Mouse (Mus musculus) myocyte (in vitro differentiated cells): ENCODE data around the gene 1700018G05Rik. TPM values are rescaled to one million over a fixed set of nuclear protein-coding genes. Genes with fewer than 3 reads are reported as not detected.
"Not testable (repeated sequence)": the region's sequence is repeated elsewhere in the genome, so short reads cannot be mapped to it uniquely, and the experiment has no call there.

Experiments used
- H3K27me3 ChIP-seq: one replicate; pipeline ENCODE4 v1.6.1; 2011; ENCODE audit not compliant: control insufficient read depth, insufficient read depth, insufficient read length
- H3K36me3 ChIP-seq: one replicate; pipeline ENCODE4 v1.6.1; 2011; ENCODE audit not compliant: control insufficient read depth, insufficient read depth
- H3K4me2 ChIP-seq: one replicate; pipeline ENCODE4 v1.6.1; 2011; ENCODE audit warnings: low read depth, control low read depth
- H3K4me3 ChIP-seq: one replicate; pipeline ENCODE4 v1.5.1; 2011; ENCODE audit warnings: mild to moderate bottlenecking, control low read depth, moderate library complexity
- H3K79me2 ChIP-seq: one replicate; pipeline ENCODE4 v1.6.1; 2011; ENCODE audit not compliant: control insufficient read depth, insufficient read depth
- H3ac ChIP-seq: one replicate; pipeline ENCODE4 v1.6.1; 2011; ENCODE audit not compliant: control insufficient read depth, insufficient read length
- CEBPB ChIP-seq: IDR thresholded peaks from 2 replicates; pipeline ENCODE4 v1.6.1; 2011; ENCODE audit warnings: mild to moderate bottlenecking, moderate library complexity; ENCODE audit not compliant: poor library complexity, insufficient read depth, severe bottlenecking
- E2F4 ChIP-seq: IDR thresholded peaks from one replicate; pipeline ENCODE4 v1.6.1; 2011; ENCODE audit warnings: mild to moderate bottlenecking, control low read depth, moderate library complexity; ENCODE audit not compliant: insufficient read depth
- MAX ChIP-seq: IDR thresholded peaks from one replicate; pipeline ENCODE4 v1.6.1; 2011; ENCODE audit warnings: low read depth, mild to moderate bottlenecking, control low read depth
- MYOD1 ChIP-seq, 3 experiments: IDR thresholded peaks; one replicate each; pipeline ENCODE4 v1.6.1; 2011; ENCODE audit warnings: control low read depth in 2 of 3, low read depth in 2 of 3, mild to moderate bottlenecking in 2 of 3, moderate library complexity in 1 of 3; ENCODE audit not compliant: insufficient read length in 2 of 3, control insufficient read depth in 1 of 3
- MYOG ChIP-seq, 3 experiments: IDR thresholded peaks; one replicate each; pipeline ENCODE4 v1.6.1; 2011; ENCODE audit warnings: control low read depth in 2 of 3, low read depth in 2 of 3, mild to moderate bottlenecking in 2 of 3; ENCODE audit not compliant: insufficient read length in 2 of 3, control insufficient read depth in 1 of 3, insufficient read depth in 1 of 3
- POLR2A ChIP-seq: IDR thresholded peaks from one replicate; pipeline ENCODE4 v1.6.1; 2011; ENCODE audit warnings: low read depth, mild to moderate bottlenecking, control low read depth, moderate library complexity; ENCODE audit not compliant: insufficient read length
- POLR2AphosphoS2 ChIP-seq: IDR thresholded peaks from one replicate; pipeline ENCODE4 v1.6.1; 2011; ENCODE audit warnings: low read depth, control low read depth; ENCODE audit not compliant: insufficient read length
- REST ChIP-seq: IDR thresholded peaks from one replicate; pipeline ENCODE4 v1.6.1; 2011; ENCODE audit warnings: mild to moderate bottlenecking, control low read depth, moderate library complexity; ENCODE audit not compliant: insufficient read depth, insufficient read length
- SRF ChIP-seq: IDR thresholded peaks from one replicate; pipeline ENCODE4 v1.6.1; 2011; ENCODE audit warnings: low read depth; ENCODE audit not compliant: control insufficient read depth, insufficient read length
- TCF12 ChIP-seq: IDR thresholded peaks from one replicate; pipeline ENCODE4 v1.6.1; 2011; ENCODE audit warnings: mild to moderate bottlenecking, control low read depth; ENCODE audit not compliant: poor library complexity, insufficient read depth, severe bottlenecking
- TCF3 ChIP-seq: IDR thresholded peaks from one replicate; pipeline ENCODE4 v1.6.1; 2011; ENCODE audit warnings: low read depth, control low read depth; ENCODE audit not compliant: insufficient read length
- USF1 ChIP-seq: IDR thresholded peaks from one replicate; pipeline ENCODE4 v1.6.1; 2011; ENCODE audit warnings: low read depth, mild to moderate bottlenecking, control low read depth, moderate library complexity
- polyA plus RNA-seq: library from polyadenylated mRNA; unstranded; fragments of >200 nt; fragmentation: generic; extraction: Trizol; gene quantifications from one replicate; pipeline ENCODE4 v1.2.1, GENCODE M21; 2012; ENCODE audit warnings: missing spikeins

1700018G05Rik gene
- polyA plus RNA-seq: not detected

GRCm38 (mm10) chrX:102928072-102928471, at the start of gene 1700018G05Rik:
Gene 1700018G05Rik (plus strand): TSS chrX:102928372.
- not testable (repeated sequence) for H3K4me3 ChIP-seq, H3K4me2 ChIP-seq, H3ac ChIP-seq, H3K79me2 ChIP-seq, H3K36me3 ChIP-seq, H3K27me3 ChIP-seq

DNA sequence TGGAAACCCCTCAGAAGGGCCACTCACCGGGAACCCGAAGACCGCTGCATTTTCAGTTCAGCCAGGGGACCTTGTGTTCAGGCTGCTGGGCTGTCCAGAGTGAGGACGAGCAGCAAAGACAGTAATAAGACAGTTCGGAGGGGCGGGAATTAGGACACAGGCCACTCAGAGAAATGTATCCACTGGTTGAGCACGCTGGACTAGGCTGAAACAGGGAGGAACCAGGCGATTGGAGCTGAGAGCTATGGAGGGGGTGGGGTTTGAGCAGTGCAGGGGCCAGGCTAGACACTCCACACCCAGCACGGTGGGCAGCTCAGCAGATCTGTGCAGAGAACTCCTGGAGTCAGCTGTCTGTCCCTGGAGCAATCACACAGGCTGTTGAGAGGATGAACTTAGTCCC, 19.6 kb upstream of the 1700018G05Rik start, which contains the start of the genes Dmrtc1a and 1700011M02Rik:
TSS of gene Dmrtc1a (minus strand) at position 101 of the 400 bp plus-strand sequence.
TSS of gene 1700011M02Rik (plus strand) at position 319 of the 400 bp plus-strand sequence.
- H3K4me3 ChIP-seq, H3K27me3 ChIP-seq, H3K79me2 ChIP-seq, H3K36me3 ChIP-seq, H3ac ChIP-seq, H3K4me2 ChIP-seq: not testable (repeated sequence)

GRCm38 (mm10) chrX:102914823-102915222, 13.3 kb upstream of the 1700018G05Rik start:
- H3K27me3 ChIP-seq, H3K79me2 ChIP-seq: not testable (repeated sequence)

GRCm38 (mm10) chrX:102926707-102927106, 1.5 kb upstream of the 1700018G05Rik start:
- H3K36me3 ChIP-seq, H3K79me2 ChIP-seq, H3K27me3 ChIP-seq, H3K4me3 ChIP-seq, H3ac ChIP-seq, H3K4me2 ChIP-seq: not testable (repeated sequence)

More at GRCm38 (mm10) chrX:102914823-102915222, 13.3 kb upstream of the 1700018G05Rik start:
- H3ac ChIP-seq, H3K36me3 ChIP-seq, H3K4me3 ChIP-seq, H3K4me2 ChIP-seq: not testable (repeated sequence)

GRCm38 (mm10) chrX:102932992-102933570, 4.9 kb downstream of the 1700018G05Rik start:
- Histone ChIP-seq H3K4me2 (no peak overlapping the region), H3K27me3 (peaks cover 12% of the 10 kb centered on the region), H3ac (no peak overlapping the region), H3K4me3 (no peak overlapping the region), H3K79me2 (no peaks in the 10 kb centered on the region), H3K36me3 (no peaks in the 10 kb centered on the region)
- TF ChIP-seq USF1: no peak
- TF ChIP-seq POLR2A: no peak
- TF ChIP-seq MYOG (IDR thresholded peaks at IDR 0.05; ENCODE audit: control insufficient read depth in 1 of 3, insufficient read depth in 1 of 3, insufficient read length in 2 of 3, low read depth in 2 of 3): no peak
- TF ChIP-seq MYOD1 (IDR thresholded peaks at IDR 0.05; ENCODE audit: control insufficient read depth in 1 of 3, insufficient read length in 2 of 3, low read depth in 2 of 3): no peak

DNA sequence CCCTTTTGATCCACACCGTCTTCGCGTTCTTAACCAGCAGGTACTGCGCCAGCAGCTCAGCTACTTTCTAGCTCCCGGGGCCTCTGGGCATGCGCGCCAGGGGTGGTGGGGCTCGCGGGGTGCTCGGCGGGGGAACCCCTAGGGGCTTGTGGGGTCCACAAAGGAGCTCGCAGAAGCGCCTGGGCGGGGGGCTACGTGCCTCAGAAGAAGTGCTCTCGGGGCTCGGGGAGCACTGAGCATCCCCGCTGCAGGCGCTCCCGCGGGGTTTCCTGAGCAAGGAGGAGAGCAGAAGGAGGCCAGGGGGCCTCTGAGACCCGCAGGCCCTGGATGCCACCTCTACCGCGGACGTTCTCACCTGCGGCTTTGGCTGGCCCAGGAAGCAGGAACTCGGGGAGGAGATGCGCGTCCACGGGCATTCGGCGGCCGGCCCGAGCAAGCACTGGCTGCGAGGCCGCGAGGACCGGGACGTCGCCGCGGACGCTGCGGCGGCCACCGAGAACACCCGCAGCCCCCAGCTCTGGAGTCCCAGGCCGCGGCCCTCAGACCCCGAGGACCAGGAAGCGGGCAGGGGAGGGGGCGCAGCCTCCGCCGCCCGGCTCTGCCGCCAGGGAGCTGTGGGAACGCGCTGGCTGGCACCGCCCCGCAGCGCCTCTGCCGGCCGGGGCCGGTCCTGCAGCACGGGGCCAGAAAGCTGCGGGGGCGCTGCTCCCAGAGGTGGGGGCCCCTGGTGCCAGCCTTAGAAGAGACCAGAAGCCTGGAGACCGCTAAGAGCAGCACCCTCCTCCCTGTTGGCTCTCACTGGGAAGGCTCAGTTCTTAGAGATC, 5.6 kb downstream of the 1700018G05Rik start:
- H3ac ChIP-seq: no peak overlapping the region
- H3K4me3 ChIP-seq: no peak overlapping the region
- H3K27me3 ChIP-seq: peaks cover 12% of the 10 kb centered on the region
- H3K4me2 ChIP-seq: no peak overlapping the region
- H3K36me3 ChIP-seq: no peaks in the 10 kb centered on the region
- TF ChIP-seq E2F4 (no peak), SRF (no peak), TCF3 (no peak), REST (no peak), CEBPB (no peak), POLR2AphosphoS2 (no peak), MAX (no peak), USF1 (no peak), MYOD1 (IDR thresholded peaks at IDR 0.05; ENCODE audit: control insufficient read depth in 1 of 3, insufficient read length in 2 of 3, low read depth in 2 of 3) (no peak), POLR2A (no peak), MYOG (IDR thresholded peaks at IDR 0.05; ENCODE audit: control insufficient read depth in 1 of 3, insufficient read depth in 1 of 3, insufficient read length in 2 of 3, low read depth in 2 of 3) (no peak), TCF12 (no peak)
- H3K79me2 ChIP-seq: no peaks in the 10 kb centered on the region
